Mouse (Mus musculus) thymus, postnatal 36 days (tissue): ENCODE measurements around the gene Gm21773.
"Not testable (repeated sequence)": the region's sequence is repeated elsewhere in the genome, so short reads cannot be mapped to it uniquely, and the experiment has no call there.

ENCODE experiments used
- DNase-seq, 2 experiments: peaks; one replicate each; pipeline ENCODE4 v3.0.0; 2022; ENCODE audit warnings: mixed read lengths in 2 of 2

Gm21773 gene

DNA sequence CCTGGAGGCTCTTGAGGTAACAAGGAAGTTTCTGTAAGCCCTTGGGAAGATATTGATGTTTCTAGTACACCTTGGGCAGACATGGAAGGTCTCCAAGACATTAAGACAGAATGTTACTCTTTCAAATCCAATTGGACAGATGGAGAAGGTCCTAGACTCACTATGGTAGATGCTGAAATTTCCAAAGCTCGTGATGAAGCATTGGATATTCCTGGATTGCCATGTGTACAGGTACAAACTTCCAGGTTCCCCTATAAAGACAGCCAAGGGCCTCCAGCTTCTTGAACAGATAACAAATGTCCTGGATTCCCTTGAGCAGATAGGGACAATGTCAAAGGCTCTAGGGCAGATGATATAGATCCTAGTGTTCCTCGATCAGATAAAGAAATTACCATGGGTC lies at the start of gene Gm21773:
Gene Gm21773 (minus strand): TSS at position 101 of the 400 bp plus-strand sequence.
- DNase-seq: not testable (repeated sequence)
